Mouse (Mus musculus) MEL (cell line): Measurements from ENCODE around the gene Kcnj6. TPM values are rescaled to one million over a fixed set of nuclear protein-coding genes. Genes with fewer than 3 reads are reported as not detected.

ENCODE experiments used
- DNase-seq: peaks from one replicate; pipeline ENCODE4 v3.0.0; 2011; ENCODE audit warnings: low read depth, low spot score
- H3K27ac ChIP-seq: 2 replicates; pipeline ENCODE4 v1.5.1; 2012; ENCODE audit warnings: low read depth, mild to moderate bottlenecking, control low read depth, low read length, moderate library complexity; ENCODE audit not compliant: control insufficient read depth
- H3K27me3 ChIP-seq, 2 experiments: fragments of 150-350 bp in 1 of 2; sonication (generic) in 1 of 2; 2 replicates each; pipeline ENCODE4 v1.6.1; 2012; ENCODE audit warnings: low read length in 2 of 2, mild to moderate bottlenecking in 2 of 2, improper control_type of control experiment in 1 of 2, moderate library complexity in 1 of 2; ENCODE audit not compliant: insufficient read depth in 2 of 2, control insufficient read depth in 1 of 2
- H3K36me3 ChIP-seq, 2 experiments: 2 replicates each; pipeline ENCODE4 v1.6.1; 2012 to 2014; ENCODE audit warnings: low read length in 2 of 2, improper control_type of control experiment in 1 of 2, inconsistent platforms in 1 of 2, mild to moderate bottlenecking in 1 of 2; ENCODE audit not compliant: insufficient read depth in 2 of 2, control insufficient read depth in 1 of 2
- H3K4me1 ChIP-seq, 2 experiments: fragments of 150-350 bp in 1 of 2; sonication (generic) in 1 of 2; 2 replicates each; pipeline ENCODE4 v1.6.1; 2012; ENCODE audit warnings: low read length in 2 of 2, improper control_type of control experiment in 1 of 2, mild to moderate bottlenecking in 1 of 2; ENCODE audit not compliant: insufficient read depth in 2 of 2, control insufficient read depth in 1 of 2
- H3K4me3 ChIP-seq, 2 experiments: fragments of 150-350 bp in 1 of 2; sonication (generic) in 1 of 2; 2 replicates each; pipeline ENCODE4 v1.5.1; 2012; ENCODE audit warnings: low read depth in 2 of 2, low read length in 2 of 2, mild to moderate bottlenecking in 2 of 2, moderate library complexity in 2 of 2, control low read depth in 1 of 2, improper control_type of control experiment in 1 of 2; ENCODE audit not compliant: control insufficient read depth in 1 of 2, insufficient read depth in 1 of 2
- H3K79me2 ChIP-seq: 2 replicates; pipeline ENCODE4 v1.6.1; 2012; ENCODE audit warnings: mild to moderate bottlenecking, low read length, moderate library complexity; ENCODE audit not compliant: control insufficient read depth, poor library complexity, insufficient read depth
- H3K9ac ChIP-seq: 2 replicates; pipeline ENCODE4 v1.6.1; 2012; ENCODE audit warnings: low read depth, mild to moderate bottlenecking, control low read depth, low read length, moderate library complexity; ENCODE audit not compliant: control insufficient read depth, poor library complexity, severe bottlenecking
- H3K9me3 ChIP-seq: fragments of 150-350 bp; sonication (generic); replicated peaks from 2 replicates; pipeline ENCODE4 v1.6.1; 2012; ENCODE audit warnings: mild to moderate bottlenecking, low read length, improper control_type of control experiment, moderate library complexity; ENCODE audit not compliant: insufficient read depth
- CTCF ChIP-seq, 3 experiments: IDR thresholded peaks in 2 of 3; conservative IDR thresholded peaks in 1 of 3; 2 replicates each; pipeline ENCODE4 v1.5.1; 2011 to 2012; ENCODE audit warnings: low read length in 3 of 3, low read depth in 2 of 3, mild to moderate bottlenecking in 2 of 3, improper control_type of control experiment in 1 of 3, inconsistent platforms in 1 of 3, mixed read lengths in 1 of 3, moderate library complexity in 1 of 3; ENCODE audit not compliant: control insufficient read depth in 1 of 3, insufficient read depth in 1 of 3, poor library complexity in 1 of 3, severe bottlenecking in 1 of 3
- E2F4 ChIP-seq: IDR thresholded peaks from 2 replicates; pipeline ENCODE4 v1.6.1; 2011; ENCODE audit warnings: low read depth, low read length, improper control_type of control experiment, borderline replicate concordance
- ELF1 ChIP-seq: IDR thresholded peaks from 2 replicates; pipeline ENCODE4 v1.6.1; 2014; ENCODE audit warnings: low read depth, mild to moderate bottlenecking, inconsistent platforms, low read length, improper control_type of control experiment, moderate library complexity
- GABPA ChIP-seq: IDR thresholded peaks from 2 replicates; pipeline ENCODE4 v1.6.1; 2012; ENCODE audit warnings: low read depth, mild to moderate bottlenecking, inconsistent platforms, low read length, improper control_type of control experiment, moderate library complexity
- GATA1 ChIP-seq: IDR thresholded peaks from 2 replicates; pipeline ENCODE4 v1.6.1; 2011; ENCODE audit warnings: low read depth, low read length, improper control_type of control experiment
- HCFC1 ChIP-seq: IDR thresholded peaks from 2 replicates; pipeline ENCODE4 v1.6.1; 2012; ENCODE audit warnings: low read depth, mild to moderate bottlenecking, inconsistent platforms, low read length, improper control_type of control experiment, moderate library complexity
- KAT2A ChIP-seq: conservative IDR thresholded peaks from 2 replicates; pipeline ENCODE4 v1.6.1; 2012; ENCODE audit warnings: low read depth, low read length, improper control_type of control experiment, inconsistent platforms
- MEF2A ChIP-seq: IDR thresholded peaks from 2 replicates; pipeline ENCODE4 v1.6.1; 2014; ENCODE audit warnings: low read depth, mild to moderate bottlenecking, inconsistent platforms, low read length, improper control_type of control experiment; ENCODE audit not compliant: poor library complexity, insufficient replicate concordance, severe bottlenecking; ENCODE audit errors: extremely low read depth
- MYC ChIP-seq: IDR thresholded peaks from 2 replicates; pipeline ENCODE4 v1.6.1; 2011; ENCODE audit warnings: low read depth, mild to moderate bottlenecking, low read length, improper control_type of control experiment, moderate library complexity
- NRF1 ChIP-seq: IDR thresholded peaks from 2 replicates; pipeline ENCODE4 v1.6.1; 2014; ENCODE audit warnings: low read depth, mild to moderate bottlenecking, inconsistent platforms, low read length, improper control_type of control experiment, moderate library complexity; ENCODE audit not compliant: poor library complexity, insufficient read depth, severe bottlenecking
- POLR2AphosphoS2 ChIP-seq: IDR thresholded peaks from 2 replicates; pipeline ENCODE4 v1.6.1; 2011; ENCODE audit warnings: low read length, improper control_type of control experiment
- POLR2AphosphoS5 ChIP-seq: IDR thresholded peaks from 2 replicates; pipeline ENCODE4 v1.6.1; 2012; ENCODE audit warnings: low read depth, borderline replicate concordance, mild to moderate bottlenecking, inconsistent platforms, low read length, moderate library complexity, mixed read lengths
- RAD21 ChIP-seq: IDR thresholded peaks from 2 replicates; pipeline ENCODE4 v1.6.1; 2011; ENCODE audit warnings: mild to moderate bottlenecking, low read depth, low read length, improper control_type of control experiment
- RCOR1 ChIP-seq: IDR thresholded peaks from 2 replicates; pipeline ENCODE4 v1.6.1; 2012; ENCODE audit warnings: low read depth, mild to moderate bottlenecking, inconsistent platforms, low read length, improper control_type of control experiment
- SIN3A ChIP-seq: IDR thresholded peaks from 2 replicates; pipeline ENCODE4 v1.6.1; 2012; ENCODE audit warnings: low read length, improper control_type of control experiment, inconsistent platforms
- UBTF ChIP-seq: IDR thresholded peaks from 2 replicates; pipeline ENCODE4 v1.6.1; 2012; ENCODE audit warnings: low read depth, mild to moderate bottlenecking, inconsistent platforms, low read length, improper control_type of control experiment, moderate library complexity, borderline replicate concordance; ENCODE audit not compliant: insufficient read depth
- ZKSCAN1 ChIP-seq: IDR thresholded peaks from 2 replicates; pipeline ENCODE4 v1.6.1; 2012; ENCODE audit warnings: low read depth, mild to moderate bottlenecking, inconsistent platforms, low read length, improper control_type of control experiment, moderate library complexity
- ZMIZ1 ChIP-seq: IDR thresholded peaks from 2 replicates; pipeline ENCODE4 v1.6.1; 2012; ENCODE audit warnings: low read depth, mild to moderate bottlenecking, inconsistent platforms, low read length, improper control_type of control experiment, moderate library complexity
- polyA plus RNA-seq, 2 experiments: library from polyadenylated mRNA; stranded (reverse) in 1 of 2; unstranded in 1 of 2; fragments of >175 nt in 1 of 2; fragments of >200 nt in 1 of 2; gene quantifications; 2 replicates each; pipeline versions ENCODE4 v1.2.1 to v1.2.4; 2012; ENCODE audit warnings: low replicate concordance in 2 of 2, low read depth in 1 of 2; ENCODE audit not compliant: insufficient read length in 2 of 2, insufficient read depth in 1 of 2, missing spikeins in 1 of 2
- total RNA-seq: library from RNA; depleted of rRNA; stranded (reverse); fragments of 300-350 nt; gene quantifications from 2 replicates; pipeline ENCODE4 v1.2.3, GENCODE M21; 2012

Kcnj6 gene
- total and polyA plus RNA-seq, 3 experiments: not detected

DNA sequence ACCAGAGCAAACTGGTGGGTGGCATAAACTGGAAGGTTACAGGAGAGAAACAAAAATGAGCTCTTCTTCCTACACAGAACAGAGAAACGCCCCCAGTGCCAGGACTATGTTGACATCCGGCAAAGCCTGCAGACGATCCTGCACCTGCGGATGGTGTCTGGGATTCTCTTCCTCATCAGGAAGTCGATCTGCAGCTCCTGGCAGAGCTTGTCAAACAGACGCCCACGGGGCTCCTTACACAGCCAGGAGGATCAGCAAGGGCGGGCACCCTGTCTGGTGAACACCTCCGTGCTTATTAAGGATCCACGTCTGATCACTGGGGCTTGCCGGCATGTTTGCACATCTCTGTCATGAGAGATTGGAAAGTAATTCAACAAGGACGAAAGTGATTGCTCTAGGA is 266.5 kb downstream of the Kcnj6 start:
- Histone ChIP-seq H3K27ac (no peak overlapping the region), H3K9me3 (no peaks in the 10 kb centered on the region), H3K79me2 (no peaks in the 10 kb centered on the region), H3K36me3 (no peaks in the 10 kb centered on the region), H3K4me1 (no peaks in the 10 kb centered on the region), H3K4me3 (no peak overlapping the region), H3K9ac (no peak overlapping the region), H3K27me3 (no peaks in the 10 kb centered on the region; a peak in 1 of 4 replicates)
- TF ChIP-seq ELF1 (no peak), E2F4 (no peak), MEF2A (no peak), RAD21 (no peak), CTCF (IDR thresholded peaks at IDR 0.05 in 2 of 3, conservative IDR thresholded peaks at IDR 0.05 in 1 of 3; ENCODE audit: control insufficient read depth in 1 of 3, insufficient read depth in 1 of 3, low read depth in 2 of 3, low read length in 3 of 3, poor library complexity in 1 of 3, severe bottlenecking in 1 of 3) (no peak), UBTF (no peak), RCOR1 (no peak), POLR2AphosphoS2 (no peak), KAT2A (no peak)
- DNase-seq: no peak

DNA sequence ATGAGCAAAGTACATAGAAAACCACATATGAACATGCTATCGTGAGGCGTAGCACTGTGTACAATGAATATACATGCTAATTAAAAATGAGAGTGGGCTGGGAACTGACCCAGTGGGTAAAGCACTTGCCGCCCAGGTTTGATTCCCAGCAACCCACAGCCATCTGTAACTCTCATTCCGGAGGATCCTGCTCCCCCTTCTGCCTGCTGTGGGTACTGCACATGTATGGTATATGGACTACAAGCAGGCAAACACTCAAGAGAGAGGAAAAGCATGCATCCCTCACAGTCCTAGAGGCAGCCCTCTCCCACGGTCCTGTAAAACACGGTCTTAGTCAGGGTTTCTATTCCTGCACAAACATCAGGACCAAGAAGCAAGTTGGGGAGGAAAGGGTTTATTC is 268.3 kb downstream of the Kcnj6 start:
- H3K4me1 ChIP-seq: no peaks in the 10 kb centered on the region
- no peaks in the 10 kb centered on the region for H3K36me3 ChIP-seq
- TF ChIP-seq ZMIZ1: no peak
- peak; percentile 5 for TF ChIP-seq RAD21
- no peak for TF ChIP-seq ELF1
- peak; percentile 23 to 38 (median 34); a peak in 5 of 6 replicates for TF ChIP-seq CTCF (IDR thresholded peaks at IDR 0.05 in 2 of 3, conservative IDR thresholded peaks at IDR 0.05 in 1 of 3; ENCODE audit: control insufficient read depth in 1 of 3, insufficient read depth in 1 of 3, low read depth in 2 of 3, low read length in 3 of 3, poor library complexity in 1 of 3, severe bottlenecking in 1 of 3)
- TF ChIP-seq GABPA: no peak
- TF ChIP-seq, all 39 proteins: peak for 2
- peak; percentile 27 for DNase-seq
- H3K4me3 ChIP-seq: no peak overlapping the region
- H3K27me3 ChIP-seq: no peaks in the 10 kb centered on the region; a peak in 1 of 4 replicates
- H3K9ac ChIP-seq: no peak overlapping the region
- H3K27ac ChIP-seq: no peak overlapping the region
- no peaks in the 10 kb centered on the region for H3K79me2 ChIP-seq
- no peaks in the 10 kb centered on the region for H3K9me3 ChIP-seq

DNA sequence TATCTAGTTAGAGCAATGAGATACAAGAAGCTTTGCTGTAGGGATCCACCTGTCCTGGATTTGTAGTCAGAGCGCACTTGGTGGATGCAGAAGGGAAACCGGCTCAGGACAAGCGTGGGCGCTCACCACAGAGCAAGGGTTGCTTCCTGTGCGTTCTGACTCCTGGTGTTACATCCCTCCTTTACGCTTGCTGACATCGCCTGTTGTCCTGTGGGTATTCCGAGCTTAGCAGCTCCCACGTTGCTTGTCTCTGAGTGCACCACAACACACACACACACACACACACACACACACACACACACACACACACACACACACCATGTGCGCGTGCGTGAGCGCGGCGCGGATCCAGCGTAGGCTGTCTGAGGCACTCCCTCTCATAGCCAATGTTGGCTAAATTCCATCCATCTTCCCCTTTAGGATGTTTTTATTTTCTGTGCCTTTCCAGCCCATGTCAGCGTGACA is 272.7 kb downstream of the Kcnj6 start:
- no peaks in the 10 kb centered on the region for H3K4me1 ChIP-seq
- H3K79me2 ChIP-seq: no peaks in the 10 kb centered on the region
- peak overlapping the region; percentile 2 for H3K27ac ChIP-seq
- peak overlapping the region; percentile 55 to 70 for H3K4me3 ChIP-seq
- DNase-seq: peak; percentile 56
- H3K27me3 ChIP-seq: no peaks in the 10 kb centered on the region; a peak in 1 of 4 replicates
- TF ChIP-seq GATA1 (no peak), SIN3A (peak; percentile 11; the same call in 1 of the 2 replicates), POLR2AphosphoS5 (no peak), NRF1 (peak; percentile 58), ZKSCAN1 (no peak), HCFC1 (no peak), MYC (0 out of 2 replicates have a peak, but pooled peaks have one; percentile 51)
- H3K9ac ChIP-seq: peak overlapping the region; percentile 47
- H3K9me3 ChIP-seq: no peaks in the 10 kb centered on the region
- H3K36me3 ChIP-seq: no peaks in the 10 kb centered on the region
